Mouse (Mus musculus) kidney, adult 2 months (tissue): ENCODE data around the gene Cradd.

Experiments used
- CTCF ChIP-seq: fragments of 200-500 bp; conservative IDR thresholded peaks from 2 replicates; pipeline ENCODE4 v1.5.1; 2011; ENCODE audit warnings: low read depth, mild to moderate bottlenecking, control low read depth, low read length, moderate library complexity, mixed read lengths; ENCODE audit not compliant: insufficient read depth, insufficient read length
- POLR2A ChIP-seq: fragments of 200-500 bp; IDR thresholded peaks from one replicate; pipeline ENCODE4 v1.6.1; 2011; ENCODE audit warnings: low read depth, low read length, control low read depth

GRCm38 (mm10) chr10:95266041-95266762 lies 57.7 kb downstream of the Cradd start:
- TF ChIP-seq CTCF (no peak), POLR2A (no peak)
